Mouse (Mus musculus) ES-Bruce4 (cell line): ENCODE results near the gene Abca2. TPM values are rescaled to one million over a fixed set of nuclear protein-coding genes. Genes with fewer than 3 reads are reported as not detected.

Experiments used
- H3K27ac ChIP-seq: 2 replicates; pipeline ENCODE4 v1.5.1; 2012; ENCODE audit warnings: low read length, inconsistent platforms; ENCODE audit not compliant: insufficient read depth
- H3K27me3 ChIP-seq: 2 replicates; pipeline ENCODE4 v1.6.1; 2012; ENCODE audit warnings: mild to moderate bottlenecking, low read length, inconsistent platforms; ENCODE audit not compliant: control insufficient read depth, poor library complexity, insufficient read depth, severe bottlenecking
- H3K36me3 ChIP-seq: 2 replicates; pipeline ENCODE4 v1.6.1; 2012; ENCODE audit warnings: inconsistent platforms, mild to moderate bottlenecking, low read length, moderate library complexity; ENCODE audit not compliant: control insufficient read depth, poor library complexity, insufficient read depth, severe bottlenecking
- H3K4me1 ChIP-seq: one replicate; pipeline ENCODE4 v1.8.1; 2011; ENCODE audit warnings: low read length; ENCODE audit not compliant: control insufficient read depth, insufficient read depth
- H3K4me3 ChIP-seq: 2 replicates; pipeline ENCODE4 v1.5.1; 2011; ENCODE audit warnings: low read depth, mild to moderate bottlenecking, low read length
- H3K9ac ChIP-seq: 2 replicates; pipeline ENCODE4 v1.6.1; 2012; ENCODE audit warnings: low read depth, mild to moderate bottlenecking, inconsistent platforms; ENCODE audit not compliant: poor library complexity, severe bottlenecking
- H3K9me3 ChIP-seq: replicated peaks from 2 replicates; pipeline ENCODE4 v1.6.1; 2012; ENCODE audit warnings: mild to moderate bottlenecking, low read length, inconsistent platforms; ENCODE audit not compliant: control insufficient read depth, poor library complexity, insufficient read depth, severe bottlenecking
- CTCF ChIP-seq: IDR thresholded peaks from one replicate; pipeline ENCODE4 v1.8.1; 2011; ENCODE audit warnings: low read depth, low read length
- EP300 ChIP-seq: IDR thresholded peaks from 2 replicates; pipeline ENCODE4 v1.6.1; 2011; ENCODE audit warnings: low read depth, low read length; ENCODE audit not compliant: insufficient read depth
- POLR2A ChIP-seq: IDR thresholded peaks from one replicate; pipeline ENCODE4 v1.8.1; 2011; ENCODE audit warnings: low read length; ENCODE audit not compliant: insufficient read depth
- polyA plus RNA-seq: library from polyadenylated mRNA; stranded (reverse); fragments of >200 nt; gene quantifications from 2 replicates; pipeline ENCODE4 v1.2.4, GENCODE M21; 2011; ENCODE audit warnings: low read depth; ENCODE audit not compliant: missing spikeins, insufficient read depth, insufficient read length

Abca2 gene
- polyA plus RNA-seq, 1 experiment, result 14.2 TPM

DNA sequence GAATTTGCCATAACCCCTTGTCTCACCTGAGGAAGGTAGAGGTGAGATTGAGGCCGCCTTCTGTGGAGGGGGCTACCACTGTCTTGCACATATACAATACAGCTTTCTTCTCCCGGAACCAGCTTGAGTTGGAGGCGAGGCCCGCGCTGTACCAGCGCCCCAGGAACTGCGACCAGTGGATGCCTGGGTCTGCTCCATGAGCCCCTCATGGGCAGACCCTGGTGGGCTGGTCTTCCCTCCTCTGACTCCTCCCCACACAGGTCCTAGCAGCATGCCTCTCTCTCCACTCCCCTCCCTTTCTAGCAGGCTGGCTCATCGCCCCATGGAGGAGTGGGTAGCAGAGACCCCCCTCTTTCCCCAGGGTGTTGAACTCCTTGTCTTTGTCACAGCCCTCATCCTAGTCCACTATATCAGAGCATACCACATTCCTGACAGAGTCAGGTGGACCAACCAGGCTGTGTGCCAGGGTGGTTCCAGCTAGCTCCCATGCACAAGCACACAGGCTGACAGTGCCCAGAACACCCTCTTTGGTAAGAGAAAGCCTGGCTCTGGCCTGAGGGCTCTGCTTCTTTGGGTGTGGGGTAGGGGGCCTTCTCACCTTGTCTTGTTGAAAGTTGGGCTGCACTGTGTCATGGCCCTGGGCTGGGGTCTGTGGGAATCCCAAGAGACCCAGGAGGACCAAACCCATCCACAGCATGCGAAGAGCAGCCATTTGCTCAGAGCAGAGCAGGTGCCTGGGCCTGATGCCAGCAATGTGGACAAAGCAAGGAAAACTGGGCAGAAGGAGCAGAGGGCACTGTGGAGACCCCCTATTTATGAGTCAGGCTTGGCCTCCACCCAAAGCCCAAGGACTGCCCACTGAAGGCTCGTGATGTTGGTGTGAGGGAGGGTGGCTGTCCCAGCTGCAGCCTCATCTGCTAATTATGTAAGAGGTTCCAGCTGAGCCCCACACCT lies 40.7 kb downstream of the Abca2 start:
- no peaks in the 10 kb centered on the region for H3K4me1 ChIP-seq
- H3K27ac ChIP-seq, result no peak overlapping the region
- no peaks in the 10 kb centered on the region for H3K36me3 ChIP-seq
- H3K4me3 ChIP-seq, result no peak overlapping the region
- H3K27me3 ChIP-seq, result no peaks in the 10 kb centered on the region
- no peaks in the 10 kb centered on the region for H3K9me3 ChIP-seq
- no peak overlapping the region for H3K9ac ChIP-seq
- TF ChIP-seq POLR2A (no peak), EP300 (no peak), CTCF (no peak)

- no peaks in the 10 kb centered on the region for H3K36me3 ChIP-seq
- no peak within 1 kb of the TSS for H3K4me3 ChIP-seq
- H3K27ac ChIP-seq, result no peak within 1 kb of the TSS
- no peaks in the 10 kb centered on the region for H3K4me1 ChIP-seq
- no peak within 1 kb of the TSS for H3K9ac ChIP-seq
- H3K27me3 ChIP-seq, result no peaks in the 10 kb centered on the region
- TF ChIP-seq CTCF (no peak), POLR2A (no peak), EP300 (no peak)
- no peaks in the 10 kb centered on the region for H3K9me3 ChIP-seq
These were observed 41.5 kb downstream of the Abca2 start, which contains the start of gene Ptgds for GRCm38 (mm10) chr2:25469969-25470368. TSS of gene Ptgds (minus strand) at chr2:25470046.

DNA sequence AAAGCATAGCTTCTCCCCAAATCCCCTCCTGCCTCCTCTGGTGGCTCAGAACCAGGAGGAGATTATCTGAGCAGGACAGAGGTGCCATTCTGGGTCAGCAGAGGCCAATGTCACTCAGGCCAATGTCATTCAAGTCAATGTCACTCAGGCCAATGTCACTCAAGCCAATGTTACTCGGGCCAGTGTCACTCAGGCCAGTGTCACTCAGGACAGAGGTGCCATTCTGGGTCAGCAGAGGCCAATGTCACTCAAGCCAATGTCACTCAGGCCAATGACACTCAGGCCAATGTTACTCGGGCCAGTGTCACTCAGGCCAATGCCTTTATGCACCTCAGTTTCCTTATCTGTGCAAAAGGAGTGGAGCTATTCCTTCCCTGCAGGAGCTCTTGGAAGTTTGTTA lies 44.0 kb downstream of the Abca2 start:
- no peaks in the 10 kb centered on the region for H3K4me1 ChIP-seq
- no peaks in the 10 kb centered on the region for H3K27me3 ChIP-seq
- no peak overlapping the region for H3K27ac ChIP-seq
- no peak for TF ChIP-seq CTCF
- TF ChIP-seq EP300, result no peak
- TF ChIP-seq POLR2A, result no peak
- H3K36me3 ChIP-seq, result no peaks in the 10 kb centered on the region
- no peak overlapping the region for H3K4me3 ChIP-seq
- H3K9me3 ChIP-seq, result no peaks in the 10 kb centered on the region
- no peak overlapping the region for H3K9ac ChIP-seq

- TF ChIP-seq CTCF (no peak), EP300 (no peak), POLR2A (no peak)
- Histone ChIP-seq H3K27me3 (no peaks in the 10 kb centered on the region), H3K27ac (no peak overlapping the region), H3K9me3 (no peaks in the 10 kb centered on the region), H3K4me1 (no peaks in the 10 kb centered on the region), H3K4me3 (no peak overlapping the region), H3K9ac (no peak overlapping the region), H3K36me3 (no peaks in the 10 kb centered on the region)
These were observed 49.0 kb downstream of the Abca2 start for GRCm38 (mm10) chr2:25477541-25477940.

GRCm38 (mm10) chr2:25477967-25478675 lies 49.6 kb downstream of the Abca2 start:
- Histone ChIP-seq H3K9ac (no peak overlapping the region), H3K27me3 (no peaks in the 10 kb centered on the region), H3K9me3 (no peaks in the 10 kb centered on the region), H3K36me3 (no peaks in the 10 kb centered on the region), H3K27ac (no peak overlapping the region), H3K4me1 (no peaks in the 10 kb centered on the region), H3K4me3 (no peak overlapping the region)
- TF ChIP-seq POLR2A, result no peak
- no peak for TF ChIP-seq EP300
- TF ChIP-seq CTCF, result no peak
